Mouse (Mus musculus) stomach, embryonic 15.5 days (tissue): Measurements from ENCODE around the gene Isx. TPM values are rescaled to one million over a fixed set of nuclear protein-coding genes. Genes with fewer than 3 reads are reported as not detected.
A peak's percentile ranks its signal among the peaks of the same experiment; 100 is the strongest.

Experiments used
- ATAC-seq: fragments of 200-750 bp; cut with Nextera tagmentation; 2 replicates; pipeline ENCODE4 v1.8.0; 2017; ENCODE audit warnings: low read depth, moderate number of reproducible peaks, moderate TSS enrichment; ENCODE audit not compliant: insufficient read depth, low FRiP score
- H3K27ac ChIP-seq: fragments of 300-500 bp; sonication (generic); 2 replicates; pipeline ENCODE4 v1.5.1; 2015; ENCODE audit warnings: mild to moderate bottlenecking, inconsistent platforms
- H3K27me3 ChIP-seq: fragments of 300-500 bp; sonication (generic); replicated peaks from 2 replicates; pipeline ENCODE4 v1.6.1; 2015; ENCODE audit warnings: inconsistent platforms
- H3K36me3 ChIP-seq: fragments of 300-500 bp; sonication (generic); 2 replicates; pipeline ENCODE4 v1.6.1; 2015; ENCODE audit warnings: inconsistent platforms
- H3K4me1 ChIP-seq: fragments of 300-500 bp; sonication (generic); 2 replicates; pipeline ENCODE4 v1.6.1; 2015; ENCODE audit warnings: inconsistent platforms
- H3K4me2 ChIP-seq: fragments of 300-500 bp; sonication (generic); 2 replicates; pipeline ENCODE4 v1.6.1; 2015; ENCODE audit warnings: mild to moderate bottlenecking, inconsistent platforms
- H3K4me3 ChIP-seq: fragments of 300-500 bp; sonication (generic); replicated peaks from 2 replicates; pipeline ENCODE4 v1.5.1; 2015; ENCODE audit warnings: inconsistent platforms
- H3K9ac ChIP-seq: fragments of 300-500 bp; sonication (generic); 2 replicates; pipeline ENCODE4 v1.6.1; 2015; ENCODE audit warnings: inconsistent platforms
- H3K9me3 ChIP-seq: fragments of 300-500 bp; sonication (generic); 2 replicates; pipeline ENCODE4 v1.6.1; 2016; ENCODE audit warnings: inconsistent platforms
- WGBS: fragments of 180-500 bp; shearing (Covaris S2); methylation state at CpG from one replicate; pipeline ENCODE4 v1.1.7; 2015; 5-methylcytosine and 5-hydroxymethylcytosine counted together
- polyA plus RNA-seq: library from polyadenylated mRNA; unstranded; fragments of >200 nt; fragmentation: Nextera tagmentation; extraction: Ambion mirVana; gene quantifications from 2 replicates; pipeline ENCODE4 v1.2.1, GENCODE M21; 2015

The Isx gene
- 16.7 and 21.4 TPM in 2 replicates for polyA plus RNA-seq

DNA sequence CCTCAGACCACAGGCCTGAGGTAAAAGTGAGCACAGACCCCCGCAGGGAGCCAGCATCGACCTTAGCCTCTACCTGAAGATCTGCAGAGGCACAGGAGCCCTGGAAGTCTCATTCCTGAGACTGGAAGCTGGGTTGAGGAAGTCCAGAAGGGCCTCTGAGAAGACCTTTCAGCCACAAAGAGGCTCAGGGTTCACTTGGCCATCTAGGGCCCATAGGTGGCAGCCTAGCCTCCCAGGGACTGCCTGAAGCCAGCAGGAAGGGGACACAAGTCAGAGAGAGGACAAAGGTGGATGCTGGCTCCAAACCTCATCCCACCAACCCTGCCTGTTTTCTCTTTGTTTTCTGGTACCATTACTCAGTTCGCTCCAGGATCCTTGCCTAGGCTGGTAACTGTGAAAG is at the start of gene Isx:
Gene Isx (plus strand): TSS at position 234 of the 400 bp plus-strand sequence.
- Histone ChIP-seq H3K27ac (no peak within 1 kb of the TSS; the same call in 1 of the 2 replicates), H3K4me3 (peak within 1 kb of the TSS; percentile 11), H3K4me2 (peak within 1 kb of the TSS; percentile 31; the same call in 1 of the 2 replicates), H3K36me3 (no peaks in the 10 kb centered on the region), H3K9me3 (no peaks in the 10 kb centered on the region), H3K4me1 (no peaks in the 10 kb centered on the region), H3K27me3 (no peaks in the 10 kb centered on the region), H3K9ac (no peak within 1 kb of the TSS)
- WGBS: 85% methylated on average over 3 of the region's 3 CpGs
- no peak for ATAC-seq

DNA sequence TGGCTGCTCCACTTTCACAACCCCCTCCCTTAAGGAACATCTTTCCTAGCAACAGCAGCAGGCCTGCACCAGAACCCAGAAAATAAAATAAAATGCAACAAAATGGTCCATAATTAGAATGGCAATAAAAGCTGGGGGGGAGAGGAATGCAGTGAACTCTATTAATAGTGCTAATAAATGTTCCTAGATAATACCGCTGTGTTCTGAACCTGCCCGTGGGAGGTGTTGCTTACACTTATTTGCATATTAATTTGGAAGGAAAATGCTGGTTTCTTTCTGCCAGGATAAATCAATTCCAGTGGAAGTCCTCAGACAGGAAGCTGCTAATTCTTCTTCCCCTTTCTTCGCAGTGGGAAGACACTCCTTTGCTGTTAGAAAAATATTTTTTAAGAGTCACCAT is 45.3 kb upstream of the Isx start:
- 76% methylated on average over 3 of the region's 3 CpGs for WGBS
- H3K9ac ChIP-seq: no peak overlapping the region
- no peaks in the 10 kb centered on the region for H3K36me3 ChIP-seq
- no peak overlapping the region for H3K4me3 ChIP-seq
- no peaks in the 10 kb centered on the region for H3K4me1 ChIP-seq
- H3K4me2 ChIP-seq: no peak overlapping the region
- no peaks in the 10 kb centered on the region for H3K27me3 ChIP-seq
- ATAC-seq: no peak
- H3K9me3 ChIP-seq: no peaks in the 10 kb centered on the region
- H3K27ac ChIP-seq: no peak overlapping the region

DNA sequence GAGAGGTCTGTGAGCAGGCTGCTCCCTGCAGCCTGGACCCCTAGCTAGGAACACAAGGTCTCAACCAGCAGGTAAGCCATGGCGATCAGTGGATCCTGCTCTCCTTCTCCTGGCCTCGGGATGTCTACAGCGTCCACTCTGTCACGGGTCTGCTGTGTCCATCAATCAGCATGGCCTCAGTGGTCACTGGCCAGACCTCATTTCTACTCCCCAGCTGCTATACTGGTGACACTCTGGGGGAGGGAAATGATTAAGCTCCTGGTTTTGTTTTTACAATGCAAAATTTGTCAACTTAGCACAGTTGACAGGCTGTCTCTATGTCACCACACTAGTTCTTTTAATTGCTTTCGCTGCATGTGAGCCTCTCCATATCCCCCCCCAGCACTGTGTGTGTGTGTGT is 41.7 kb upstream of the Isx start:
- Histone ChIP-seq H3K27ac (no peak overlapping the region), H3K4me1 (no peaks in the 10 kb centered on the region), H3K9me3 (no peaks in the 10 kb centered on the region), H3K27me3 (no peaks in the 10 kb centered on the region), H3K4me3 (no peak overlapping the region), H3K9ac (no peak overlapping the region), H3K4me2 (no peak overlapping the region), H3K36me3 (no peaks in the 10 kb centered on the region)
- 44% methylated on average over 5 of the region's 5 CpGs for WGBS
- no peak for ATAC-seq

DNA sequence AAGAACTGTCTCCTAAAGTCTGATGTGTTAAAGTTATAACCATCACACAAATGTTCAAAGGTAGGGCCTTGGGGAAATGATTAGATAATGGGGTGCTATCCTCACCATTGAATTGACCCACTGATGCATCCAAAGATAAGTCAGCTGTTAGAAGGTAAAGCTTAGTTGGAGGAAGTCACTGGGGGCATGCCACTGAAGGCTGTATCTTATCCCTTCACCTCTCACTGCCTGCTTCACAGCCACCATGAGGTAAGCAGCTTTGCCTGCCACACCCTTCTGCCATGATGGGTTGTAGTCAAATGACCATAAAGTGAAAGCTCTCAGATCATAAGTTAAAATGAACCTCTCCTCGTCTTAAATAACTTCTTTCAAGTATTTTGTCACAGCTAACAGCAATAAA is 38.7 kb upstream of the Isx start:
- no peak overlapping the region for H3K9ac ChIP-seq
- H3K9me3 ChIP-seq: no peaks in the 10 kb centered on the region
- H3K4me1 ChIP-seq: no peaks in the 10 kb centered on the region
- H3K4me3 ChIP-seq: no peak overlapping the region
- H3K27ac ChIP-seq: no peak overlapping the region
- H3K4me2 ChIP-seq: no peak overlapping the region
- no peaks in the 10 kb centered on the region for H3K27me3 ChIP-seq
- no peaks in the 10 kb centered on the region for H3K36me3 ChIP-seq
- WGBS: 53% methylated on average over 1 of the region's 1 CpGs
- ATAC-seq: no peak

DNA sequence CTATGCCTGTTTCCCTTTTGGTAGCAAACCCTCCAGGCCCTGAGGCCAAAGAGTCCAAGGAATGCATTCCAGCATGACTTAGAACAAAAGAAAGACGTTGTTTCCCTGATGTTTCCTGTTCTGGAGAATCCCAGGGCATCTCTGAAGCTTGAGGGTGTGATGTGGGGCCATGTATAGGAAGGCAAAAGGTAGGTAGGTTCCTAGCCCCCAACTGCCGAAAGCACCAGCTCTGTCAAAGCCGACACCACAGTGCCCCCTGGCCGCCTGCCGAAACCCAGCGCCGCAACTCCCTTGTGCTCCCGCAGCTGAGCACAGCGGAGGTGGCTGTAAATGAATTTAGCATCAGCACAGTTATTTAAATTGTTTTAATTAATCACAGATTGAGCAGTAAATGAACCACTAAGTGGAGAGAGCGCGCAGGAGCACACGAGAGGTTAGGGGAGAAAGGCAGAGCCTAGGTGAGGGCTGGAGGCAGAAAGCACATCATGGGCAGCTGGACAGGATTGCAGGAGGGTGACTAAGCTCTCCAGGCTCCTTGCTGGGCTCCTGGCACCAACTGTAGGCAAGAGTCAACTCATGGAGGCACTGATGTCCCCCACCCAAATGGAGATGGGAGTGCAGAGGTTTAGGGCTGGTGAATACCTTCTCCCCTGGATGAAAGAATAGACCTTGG is 25.5 kb upstream of the Isx start:
- no peaks in the 10 kb centered on the region for H3K36me3 ChIP-seq
- no peaks in the 10 kb centered on the region for H3K27me3 ChIP-seq
- H3K4me2 ChIP-seq: no peak overlapping the region
- H3K9me3 ChIP-seq: no peaks in the 10 kb centered on the region
- H3K9ac ChIP-seq: no peak overlapping the region
- H3K4me3 ChIP-seq: no peak overlapping the region
- WGBS: 33% methylated on average over 12 of the region's 12 CpGs
- no peak for ATAC-seq
- H3K27ac ChIP-seq: no peak overlapping the region
- H3K4me1 ChIP-seq: no peaks in the 10 kb centered on the region

DNA sequence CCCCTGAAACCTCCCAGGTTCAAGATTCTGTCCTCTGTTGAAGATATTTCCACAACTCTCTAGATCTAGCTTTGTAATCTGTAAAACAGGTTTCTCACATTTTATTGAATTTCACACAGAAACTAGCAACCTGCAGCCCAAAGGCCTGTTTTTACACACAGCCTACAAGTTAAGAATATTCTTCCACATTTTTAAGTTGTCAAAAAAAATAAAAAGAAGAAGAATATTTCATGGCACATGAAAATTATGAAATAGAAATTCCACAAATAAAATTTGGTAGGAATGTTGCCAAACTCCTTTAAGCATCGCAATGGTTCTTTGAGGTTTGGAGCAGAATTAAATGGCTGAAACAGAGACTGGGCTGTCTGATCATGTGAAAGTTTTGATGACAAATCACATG is 24.3 kb upstream of the Isx start:
- no peaks in the 10 kb centered on the region for H3K36me3 ChIP-seq
- no peak overlapping the region for H3K4me2 ChIP-seq
- H3K9me3 ChIP-seq: no peaks in the 10 kb centered on the region
- no peaks in the 10 kb centered on the region for H3K27me3 ChIP-seq
- no peak overlapping the region for H3K27ac ChIP-seq
- H3K9ac ChIP-seq: no peak overlapping the region
- H3K4me1 ChIP-seq: no peaks in the 10 kb centered on the region
- H3K4me3 ChIP-seq: no peak overlapping the region
- ATAC-seq: no peak
- WGBS: 91% methylated on average over 1 of the region's 1 CpGs

DNA sequence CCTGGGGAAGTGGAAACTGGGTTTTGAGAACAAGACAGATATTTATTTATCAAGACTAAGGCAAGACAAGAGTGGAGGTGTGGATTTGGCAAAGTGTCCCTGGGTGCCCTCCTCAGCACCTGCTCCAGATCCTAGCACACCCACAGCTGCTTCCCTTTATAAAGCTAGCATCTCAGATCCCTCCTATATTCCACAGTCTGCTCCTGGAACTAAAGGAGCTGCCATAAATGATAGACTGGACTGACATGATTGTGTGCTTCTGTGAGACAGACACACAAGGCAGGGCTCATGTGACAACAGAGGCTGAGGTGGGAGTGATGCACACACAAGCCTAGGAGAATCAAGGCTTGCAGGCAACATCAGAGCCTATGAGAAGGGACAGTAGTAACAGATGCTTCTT is 22.0 kb upstream of the Isx start:
- H3K36me3 ChIP-seq: no peaks in the 10 kb centered on the region
- no peaks in the 10 kb centered on the region for H3K27me3 ChIP-seq
- H3K4me3 ChIP-seq: no peak overlapping the region
- H3K9me3 ChIP-seq: no peaks in the 10 kb centered on the region
- no peak for ATAC-seq
- no peaks in the 10 kb centered on the region for H3K4me1 ChIP-seq
- H3K27ac ChIP-seq: no peak overlapping the region
- H3K4me2 ChIP-seq: no peak overlapping the region
- no peak overlapping the region for H3K9ac ChIP-seq

DNA sequence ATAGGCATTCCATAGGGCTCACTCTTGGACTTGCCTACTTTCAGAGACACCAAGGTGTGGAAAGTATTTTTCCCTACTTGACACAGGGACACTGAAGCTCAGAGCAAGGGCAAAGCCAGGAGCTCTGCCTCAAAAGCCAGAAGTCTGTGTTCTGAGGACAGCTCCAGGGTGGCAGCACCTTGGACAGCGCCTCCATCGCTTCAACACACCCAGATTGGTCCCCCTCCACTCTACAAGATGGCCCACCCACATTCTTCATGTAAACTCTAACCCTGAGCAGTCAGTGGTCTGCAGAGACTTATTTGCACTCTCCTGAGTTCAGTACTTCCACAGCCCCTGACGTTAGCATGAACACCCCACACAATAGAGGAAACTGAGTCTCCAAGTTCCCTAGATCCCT is 21.1 kb upstream of the Isx start:
- no peaks in the 10 kb centered on the region for H3K36me3 ChIP-seq
- H3K4me2 ChIP-seq: no peak overlapping the region
- no peak overlapping the region for H3K9ac ChIP-seq
- no peak overlapping the region for H3K27ac ChIP-seq
- H3K4me3 ChIP-seq: no peak overlapping the region
- H3K27me3 ChIP-seq: no peaks in the 10 kb centered on the region
- no peaks in the 10 kb centered on the region for H3K9me3 ChIP-seq
- H3K4me1 ChIP-seq: no peaks in the 10 kb centered on the region
- 5% methylated on average over 3 of the region's 3 CpGs for WGBS
- ATAC-seq: no peak; the same call in 1 of the 2 replicates

DNA sequence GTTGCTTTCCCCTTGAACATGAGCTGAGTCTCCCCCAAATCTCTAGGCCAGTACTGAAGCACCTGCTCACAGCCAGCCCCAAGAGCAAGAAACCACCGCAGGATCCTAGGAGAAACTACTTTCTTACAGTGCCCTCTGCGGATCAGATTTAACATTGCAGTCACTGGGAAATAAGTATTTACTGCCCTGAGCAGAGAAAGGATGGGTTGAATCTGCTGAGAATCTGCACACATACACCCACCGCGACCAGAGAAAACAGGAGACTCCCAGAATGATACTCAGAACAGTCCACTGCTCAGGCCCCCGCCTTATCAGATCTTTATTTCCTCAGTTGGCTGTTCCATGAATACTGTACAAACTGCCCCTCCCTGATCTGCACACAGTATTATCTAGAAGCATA is 19.5 kb upstream of the Isx start:
- WGBS: 26% methylated on average over 5 of the region's 5 CpGs
- no peak for ATAC-seq
- H3K27me3 ChIP-seq: no peaks in the 10 kb centered on the region
- no peak overlapping the region for H3K4me2 ChIP-seq
- no peaks in the 10 kb centered on the region for H3K36me3 ChIP-seq
- no peaks in the 10 kb centered on the region for H3K9me3 ChIP-seq
- H3K4me1 ChIP-seq: no peaks in the 10 kb centered on the region
- H3K9ac ChIP-seq: no peak overlapping the region
- no peak overlapping the region for H3K27ac ChIP-seq
- H3K4me3 ChIP-seq: no peak overlapping the region

DNA sequence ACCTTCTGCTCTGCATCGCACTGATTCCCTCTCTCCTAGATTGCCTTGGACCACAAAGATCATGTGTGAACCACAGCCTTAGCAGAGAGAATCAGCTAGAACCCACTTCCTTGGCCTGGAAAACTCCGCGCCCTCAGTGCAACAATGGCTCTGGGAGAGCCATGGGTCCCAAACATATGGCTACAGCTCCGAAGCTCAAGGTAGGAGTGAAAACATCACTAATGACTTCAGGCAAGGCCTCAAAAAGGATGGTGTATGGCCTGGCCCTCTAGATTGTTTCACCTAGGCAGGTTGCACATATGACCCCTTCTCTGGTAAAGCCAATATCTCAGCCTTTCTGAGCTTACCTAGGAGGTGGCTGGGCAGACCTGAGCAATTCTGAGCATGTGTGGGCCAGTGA is 18.2 kb upstream of the Isx start:
- no peak overlapping the region for H3K9ac ChIP-seq
- WGBS: 92% methylated on average over 4 of the region's 4 CpGs
- ATAC-seq: no peak
- no peak overlapping the region for H3K4me2 ChIP-seq
- no peaks in the 10 kb centered on the region for H3K4me1 ChIP-seq
- no peak overlapping the region for H3K4me3 ChIP-seq
- no peaks in the 10 kb centered on the region for H3K27me3 ChIP-seq
- no peaks in the 10 kb centered on the region for H3K36me3 ChIP-seq
- H3K9me3 ChIP-seq: no peaks in the 10 kb centered on the region
- no peak overlapping the region for H3K27ac ChIP-seq

DNA sequence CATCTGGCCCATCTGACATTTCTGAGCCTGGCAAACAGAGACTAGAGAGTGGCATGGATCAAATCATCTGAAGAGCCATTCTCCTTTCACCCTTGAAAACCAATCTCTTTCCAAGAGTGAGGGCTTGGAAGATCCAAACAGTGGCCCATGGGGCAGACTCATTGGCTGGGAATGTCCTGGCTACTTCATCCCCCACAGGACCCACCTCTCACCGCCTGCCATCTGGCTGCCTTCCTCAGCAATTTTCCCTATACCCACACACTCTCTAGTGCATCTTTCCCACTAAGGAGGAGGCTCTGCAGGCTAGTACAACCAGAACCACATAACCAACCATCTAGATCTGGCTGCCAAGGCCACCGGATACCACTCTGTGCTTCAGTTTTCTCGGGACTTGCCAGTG is 17.6 kb upstream of the Isx start:
- H3K9ac ChIP-seq: no peak overlapping the region
- 89% methylated on average over 3 of the region's 3 CpGs for WGBS
- no peaks in the 10 kb centered on the region for H3K36me3 ChIP-seq
- no peaks in the 10 kb centered on the region for H3K27me3 ChIP-seq
- H3K4me1 ChIP-seq: no peaks in the 10 kb centered on the region
- H3K4me3 ChIP-seq: no peak overlapping the region
- no peak for ATAC-seq
- H3K4me2 ChIP-seq: no peak overlapping the region
- no peaks in the 10 kb centered on the region for H3K9me3 ChIP-seq
- no peak overlapping the region for H3K27ac ChIP-seq

DNA sequence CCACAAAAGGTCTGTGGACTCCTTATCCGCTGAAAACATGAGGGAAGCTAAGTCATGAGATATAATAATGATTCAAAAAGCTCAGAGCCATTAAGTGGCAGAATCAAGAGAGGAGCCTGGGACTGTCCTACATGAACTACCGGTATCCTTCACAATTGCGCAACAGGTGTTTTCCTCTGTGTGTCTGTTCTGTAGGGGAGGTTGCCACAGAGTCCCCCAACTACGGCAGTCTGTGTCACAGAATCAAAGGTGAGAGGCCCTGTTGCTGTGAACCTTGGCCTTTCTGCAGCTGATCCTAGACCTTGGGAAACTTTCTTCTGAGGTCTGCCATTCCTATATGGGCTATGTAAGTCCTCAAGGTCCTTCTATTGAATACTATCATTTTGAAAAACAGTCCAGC is 13.7 kb upstream of the Isx start:
- no peak overlapping the region for H3K4me2 ChIP-seq
- no peaks in the 10 kb centered on the region for H3K36me3 ChIP-seq
- no peak overlapping the region for H3K27ac ChIP-seq
- H3K9me3 ChIP-seq: no peaks in the 10 kb centered on the region
- 81% methylated on average over 4 of the region's 4 CpGs for WGBS
- H3K9ac ChIP-seq: no peak overlapping the region
- H3K4me3 ChIP-seq: no peak overlapping the region
- no peaks in the 10 kb centered on the region for H3K4me1 ChIP-seq
- no peaks in the 10 kb centered on the region for H3K27me3 ChIP-seq
- ATAC-seq: no peak

DNA sequence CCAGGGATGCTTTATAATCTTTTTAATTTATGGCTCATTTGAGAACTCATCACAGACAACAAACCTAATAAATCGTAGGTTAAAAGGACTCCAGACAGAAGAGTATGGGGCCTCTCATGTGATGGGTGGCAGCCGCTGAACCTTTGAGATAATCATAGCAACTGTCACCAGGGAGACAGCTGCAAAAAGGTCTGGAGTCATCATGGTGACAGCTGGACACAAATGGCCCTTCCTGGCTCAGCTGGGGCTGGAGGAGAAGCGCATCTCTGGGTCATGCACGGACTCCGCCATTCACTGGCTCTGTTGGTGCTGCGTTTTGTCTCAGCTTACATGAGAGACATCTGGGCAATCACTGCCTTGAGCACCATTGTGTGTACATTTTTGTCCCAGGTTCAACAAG is 12.5 kb upstream of the Isx start:
- Histone ChIP-seq H3K4me2 (no peak overlapping the region), H3K9me3 (no peaks in the 10 kb centered on the region), H3K4me1 (no peaks in the 10 kb centered on the region), H3K27ac (no peak overlapping the region), H3K27me3 (no peaks in the 10 kb centered on the region), H3K4me3 (no peak overlapping the region), H3K36me3 (no peaks in the 10 kb centered on the region), H3K9ac (no peak overlapping the region)
- WGBS: 61% methylated on average over 6 of the region's 6 CpGs
- no peak for ATAC-seq
